Mouse (Mus musculus) ES-Bruce4 (cell line): ENCODE results near the gene Slc6a12.

Experiments
- CTCF ChIP-seq: IDR thresholded peaks from one replicate; pipeline ENCODE4 v1.8.1; 2011; ENCODE audit warnings: low read depth, low read length
- POLR2A ChIP-seq: IDR thresholded peaks from one replicate; pipeline ENCODE4 v1.8.1; 2011; ENCODE audit warnings: low read length; ENCODE audit not compliant: insufficient read depth

GRCm38 (mm10) chr6:121328417-121328884 lies 14.4 kb upstream of the Slc6a12 start:
- TF ChIP-seq CTCF (no peak), POLR2A (no peak)
